Mouse (Mus musculus) limb, embryonic 13.5 days (tissue): ENCODE results near the gene Prune1. TPM values are rescaled to one million over a fixed set of nuclear protein-coding genes. Genes with fewer than 3 reads are reported as not detected.

Experiments used
- ATAC-seq: fragments of 200-750 bp; cut with Nextera tagmentation; 2 replicates; pipeline ENCODE4 v1.8.0; 2017; ENCODE audit warnings: low read depth, moderate number of reproducible peaks, moderate TSS enrichment; ENCODE audit not compliant: low FRiP score
- H3K27ac ChIP-seq: fragments of 300-500 bp; sonication (generic); 2 replicates; pipeline ENCODE4 v1.5.1; 2015; ENCODE audit warnings: inconsistent platforms, mild to moderate bottlenecking, moderate library complexity
- H3K27me3 ChIP-seq: fragments of 300-500 bp; sonication (generic); 2 replicates; pipeline ENCODE4 v1.6.1; 2015; ENCODE audit warnings: mild to moderate bottlenecking, inconsistent platforms
- H3K36me3 ChIP-seq: fragments of 300-500 bp; sonication (generic); 2 replicates; pipeline ENCODE4 v1.6.1; 2015; ENCODE audit warnings: inconsistent platforms, mild to moderate bottlenecking, moderate library complexity
- H3K4me1 ChIP-seq: fragments of 300-500 bp; sonication (generic); 2 replicates; pipeline ENCODE4 v1.6.1; 2015; ENCODE audit warnings: inconsistent platforms
- H3K4me2 ChIP-seq: fragments of 300-500 bp; sonication (generic); replicated peaks from 2 replicates; pipeline ENCODE4 v1.6.1; 2015; ENCODE audit warnings: inconsistent platforms, mild to moderate bottlenecking, moderate library complexity
- H3K4me3 ChIP-seq: fragments of 300-500 bp; sonication (generic); 2 replicates; pipeline ENCODE4 v1.5.1; 2015; ENCODE audit warnings: moderate library complexity, mild to moderate bottlenecking, inconsistent platforms
- H3K9ac ChIP-seq: fragments of 300-500 bp; sonication (generic); 2 replicates; pipeline ENCODE4 v1.6.1; 2015; ENCODE audit warnings: mild to moderate bottlenecking, inconsistent platforms
- H3K9me3 ChIP-seq: fragments of 300-500 bp; sonication (generic); 2 replicates; pipeline ENCODE4 v1.6.1; 2016; ENCODE audit warnings: inconsistent platforms
- WGBS: fragments of 180-500 bp; shearing (Covaris S2); methylation state at CpG from one replicate; pipeline ENCODE4 v1.1.7; 2015; 5-methylcytosine and 5-hydroxymethylcytosine counted together
- polyA plus RNA-seq: library from polyadenylated mRNA; unstranded; fragments of >200 nt; fragmentation: Nextera tagmentation; extraction: Ambion mirVana; gene quantifications from 2 replicates; pipeline ENCODE4 v1.2.1, GENCODE M21; 2015

Gene Prune1
- polyA plus RNA-seq, 1 experiment from 2014 or later: 26.9 TPM

DNA sequence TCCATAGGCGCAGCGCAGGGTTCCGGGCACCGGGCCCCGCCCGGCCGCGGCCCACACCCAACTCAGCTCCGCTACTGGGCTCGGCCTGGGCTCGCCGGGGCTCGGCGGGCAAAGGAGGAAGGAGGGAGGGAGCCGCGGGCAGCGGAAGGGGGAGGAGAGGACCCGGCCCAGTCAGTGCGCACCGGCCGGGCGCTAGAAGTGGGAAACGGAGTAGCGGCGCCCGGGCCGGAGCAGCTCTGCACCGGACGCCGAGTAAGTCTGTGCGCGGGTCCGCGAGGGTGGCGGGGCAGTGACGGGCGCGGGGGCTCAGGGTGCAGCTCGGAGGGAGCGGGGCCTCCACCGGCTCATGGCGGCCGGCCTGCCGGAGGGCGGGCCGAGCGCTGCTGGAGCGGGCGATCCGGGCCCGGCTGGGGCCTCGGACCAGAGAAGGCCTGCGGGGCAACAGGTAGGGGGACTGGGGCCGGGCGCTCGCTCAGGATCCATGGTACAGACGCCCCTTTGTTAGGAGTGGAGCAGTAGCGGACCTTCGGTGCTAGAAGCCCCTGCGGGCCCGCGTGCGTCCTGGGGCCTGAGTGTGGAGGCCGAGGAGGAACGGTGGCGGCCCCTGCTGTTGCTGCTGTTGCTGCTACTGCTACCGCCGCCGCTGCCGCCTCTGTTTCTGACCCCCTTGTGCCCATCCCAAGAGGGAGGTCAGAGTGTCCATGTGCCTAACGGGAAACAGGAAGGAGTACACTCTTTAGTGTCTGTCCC, 33.4 kb upstream of the Prune1 start:
- peak overlapping the region; percentile 99 for H3K9ac ChIP-seq

DNA sequence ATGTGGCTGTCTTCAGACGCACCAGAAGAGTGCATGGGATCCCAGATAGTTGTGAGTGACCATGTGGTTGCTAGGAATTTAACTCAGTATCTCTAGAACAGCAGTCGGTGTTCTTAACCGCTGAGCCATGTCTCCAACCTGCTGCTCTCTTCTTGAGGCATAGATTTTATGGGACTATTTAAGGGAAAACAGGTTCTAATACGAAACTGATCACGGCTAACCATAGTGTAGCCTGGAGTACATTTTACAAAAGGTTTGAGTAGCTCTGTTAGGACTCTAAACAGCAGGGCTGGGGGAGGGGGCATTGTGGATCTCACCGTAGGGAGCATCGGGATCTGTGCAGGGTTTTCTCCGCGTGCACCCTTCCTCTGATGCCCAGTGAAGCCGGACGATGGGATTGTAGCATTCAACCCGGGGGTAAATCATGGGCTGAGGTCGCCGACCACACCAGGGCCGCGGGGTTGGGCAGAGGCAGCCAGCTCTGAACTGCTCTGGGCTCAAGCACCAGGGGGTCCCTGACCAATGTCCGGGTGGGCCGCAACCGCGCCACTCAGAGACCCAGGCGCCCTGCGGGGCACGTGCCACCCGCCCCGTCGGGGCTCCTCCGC, 32.7 kb upstream of the Prune1 start, which contains the start of gene Cers2:
Gene Cers2 (plus strand): TSS at position 306 of the 608 bp plus-strand sequence.
- WGBS: 3% methylated on average over 27 of the region's 27 CpGs
- peak; percentile 17; the same call in 1 of the 2 replicates for ATAC-seq

More for the DNA sequence above, 33.4 kb upstream of the Prune1 start:
- Histone ChIP-seq H3K4me1 (peaks cover 33% of the 10 kb centered on the region), H3K9me3 (no peaks in the 10 kb centered on the region), H3K27me3 (no peaks in the 10 kb centered on the region), H3K4me3 (peak overlapping the region; percentile 82), H3K27ac (peak overlapping the region; percentile 94), H3K36me3 (peaks cover 15% of the 10 kb centered on the region), H3K4me2 (peak overlapping the region; percentile 87)
- peak; percentile 93 for ATAC-seq
- under 1% methylated on average over 69 of the region's 71 CpGs for WGBS

GRCm38 (mm10) chr3:95314075-95314474, 32.2 kb upstream of the Prune1 start:
- Histone ChIP-seq H3K9me3 (no peaks in the 10 kb centered on the region), H3K27ac (no peak overlapping the region), H3K4me2 (peak overlapping the region; percentile 87), H3K9ac (no peak overlapping the region), H3K4me3 (peak overlapping the region; percentile 82; the same call in 1 of the 2 replicates), H3K4me1 (peaks cover 31% of the 10 kb centered on the region), H3K27me3 (no peaks in the 10 kb centered on the region), H3K36me3 (peaks cover 7% of the 10 kb centered on the region; the same call in 1 of the 2 replicates)
- ATAC-seq: no peak
- 72% methylated on average over 6 of the region's 6 CpGs for WGBS

More for the DNA sequence above, 32.7 kb upstream of the Prune1 start, which contains the start of gene Cers2:
- Histone ChIP-seq H3K36me3 (peaks cover 9% of the 10 kb centered on the region; the same call in 1 of the 2 replicates), H3K4me3 (peak within 1 kb of the TSS; percentile 82), H3K4me1 (peaks cover 33% of the 10 kb centered on the region), H3K9ac (peak within 1 kb of the TSS; percentile 99), H3K27ac (peak within 1 kb of the TSS; percentile 94), H3K4me2 (peak within 1 kb of the TSS; percentile 87), H3K27me3 (no peaks in the 10 kb centered on the region), H3K9me3 (no peaks in the 10 kb centered on the region)

GRCm38 (mm10) chr3:95313476-95313875, 31.6 kb upstream of the Prune1 start:
- no peak overlapping the region for H3K4me2 ChIP-seq
- no peak for ATAC-seq
- no peak overlapping the region for H3K27ac ChIP-seq
- no peak overlapping the region for H3K9ac ChIP-seq
- H3K27me3 ChIP-seq: no peaks in the 10 kb centered on the region
- H3K4me3 ChIP-seq: no peak overlapping the region
- H3K4me1 ChIP-seq: peaks cover 25% of the 10 kb centered on the region
- no peaks in the 10 kb centered on the region for H3K9me3 ChIP-seq
- 0 out of 2 replicates have a peak, but pooled peaks cover 1% of the 10 kb centered on the region for H3K36me3 ChIP-seq
- 35% methylated on average over 7 of the region's 7 CpGs for whole genome bisulfite sequencing

DNA sequence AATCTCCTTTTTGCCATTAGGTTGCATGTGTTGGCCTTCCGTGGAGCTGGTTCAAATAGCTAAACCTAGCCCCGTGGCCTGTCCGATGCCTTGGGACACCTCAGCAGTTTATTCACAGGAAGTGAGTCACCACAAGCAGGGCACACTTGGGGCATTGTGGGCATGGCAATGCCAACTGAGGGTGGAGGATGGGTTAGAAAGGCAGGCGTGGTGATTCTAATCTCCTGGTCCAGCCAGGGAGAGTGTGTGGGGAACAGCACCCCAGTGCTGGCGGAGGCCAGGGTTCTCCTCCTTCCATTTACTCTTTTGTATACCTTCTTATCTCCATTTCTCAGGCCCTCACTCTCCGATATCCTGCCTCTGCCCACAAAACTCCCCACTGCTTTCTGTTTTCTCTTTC, 30.7 kb upstream of the Prune1 start:
- H3K4me2 ChIP-seq: no peak overlapping the region
- 79% methylated on average over 6 of the region's 6 CpGs for WGBS
- no peaks in the 10 kb centered on the region for H3K9me3 ChIP-seq
- H3K4me3 ChIP-seq: no peak overlapping the region
- no peaks in the 10 kb centered on the region for H3K27me3 ChIP-seq
- no peaks in the 10 kb centered on the region for H3K36me3 ChIP-seq
- 0 out of 2 replicates have a peak overlapping the region, but pooled peaks have one; percentile 1 for H3K9ac ChIP-seq
- no peak for ATAC-seq
- H3K4me1 ChIP-seq: peaks cover 18% of the 10 kb centered on the region
- no peak overlapping the region for H3K27ac ChIP-seq

DNA sequence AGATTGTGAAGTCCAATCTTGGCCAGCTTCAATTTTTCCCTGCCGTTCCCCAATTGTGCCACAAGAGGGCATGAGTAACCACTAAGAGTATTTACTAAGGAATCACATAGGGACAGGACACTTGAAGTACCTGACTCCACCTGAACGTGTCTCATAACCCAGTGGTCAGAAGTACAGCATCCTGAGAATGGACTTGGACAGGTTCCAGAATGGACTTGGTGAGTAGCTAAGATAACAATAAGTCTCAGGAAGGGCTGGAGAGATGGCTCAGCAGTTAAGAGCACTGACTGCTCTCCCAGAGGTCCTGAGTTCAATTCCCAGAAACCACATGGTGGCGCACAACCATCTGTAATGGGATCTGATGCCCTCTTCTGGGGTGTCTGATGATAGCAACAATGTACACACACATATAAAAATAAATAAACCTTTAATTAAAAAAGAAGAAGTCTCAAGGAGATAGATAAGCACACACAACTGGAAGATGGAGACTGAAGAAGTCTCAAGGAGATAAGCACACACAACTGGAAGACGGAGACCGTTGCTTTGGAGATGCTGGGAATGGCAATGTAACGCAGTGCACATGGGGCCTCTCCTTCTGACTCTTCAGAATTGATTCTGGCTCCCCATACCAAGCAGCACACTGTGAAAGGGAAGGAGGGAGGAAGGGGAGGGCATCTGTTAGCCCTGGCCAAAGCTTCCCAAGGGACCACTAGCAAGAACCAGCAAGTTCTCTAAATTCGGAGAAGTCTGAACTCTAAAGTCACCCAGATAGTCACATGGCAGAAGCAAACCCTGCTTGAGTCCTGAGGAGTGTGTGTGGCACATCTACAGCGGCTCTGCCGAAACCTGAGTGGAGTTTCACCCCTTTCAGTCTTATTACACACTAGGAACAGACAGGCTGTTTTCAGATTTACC, 29.3 kb upstream of the Prune1 start:
- no peak for ATAC-seq
- no peak overlapping the region for H3K4me2 ChIP-seq
- 65% methylated on average over 9 of the region's 9 CpGs for WGBS
- H3K4me1 ChIP-seq: peaks cover 6% of the 10 kb centered on the region
- no peaks in the 10 kb centered on the region for H3K27me3 ChIP-seq
- no peaks in the 10 kb centered on the region for H3K9me3 ChIP-seq
- no peak overlapping the region for H3K27ac ChIP-seq
- no peak overlapping the region for H3K4me3 ChIP-seq
- no peaks in the 10 kb centered on the region for H3K36me3 ChIP-seq
- no peak overlapping the region for H3K9ac ChIP-seq

GRCm38 (mm10) chr3:95310496-95310895, 28.6 kb upstream of the Prune1 start:
- H3K27me3 ChIP-seq: no peaks in the 10 kb centered on the region
- H3K4me3 ChIP-seq: no peak overlapping the region
- no peak overlapping the region for H3K9ac ChIP-seq
- H3K4me1 ChIP-seq: no peaks in the 10 kb centered on the region
- 69% methylated on average over 3 of the region's 3 CpGs for WGBS
- H3K36me3 ChIP-seq: no peaks in the 10 kb centered on the region
- H3K27ac ChIP-seq: no peak overlapping the region
- H3K4me2 ChIP-seq: no peak overlapping the region
- ATAC-seq: no peak
- H3K9me3 ChIP-seq: no peaks in the 10 kb centered on the region

DNA sequence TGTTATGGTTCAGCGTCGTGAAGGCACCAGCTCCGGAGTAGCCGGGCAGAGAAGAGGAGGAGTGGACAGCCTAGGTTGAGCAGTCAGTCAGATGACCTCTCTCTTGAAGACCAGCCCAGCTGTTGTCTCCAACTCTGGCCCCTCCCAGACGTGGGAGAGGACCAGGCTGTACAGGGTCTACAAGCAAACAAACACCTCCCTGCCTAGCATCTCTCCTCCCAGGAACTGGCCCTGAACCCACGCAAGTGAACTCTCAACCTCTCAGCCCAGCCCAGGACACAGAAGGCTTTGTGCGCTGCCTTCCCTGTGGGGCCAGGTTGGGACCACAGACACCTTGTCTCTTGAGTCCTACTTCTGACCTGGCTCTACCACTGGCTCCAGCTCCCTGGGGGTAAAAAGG, 25.2 kb upstream of the Prune1 start, which contains the start of gene Anxa9:
Gene Anxa9 (minus strand): TSS at position 77 of the 400 bp plus-strand sequence.
- 0 out of 2 replicates have a peak, but pooled peaks have one; percentile 46 for ATAC-seq
- no peak within 1 kb of the TSS for H3K27ac ChIP-seq
- H3K9me3 ChIP-seq: no peaks in the 10 kb centered on the region
- H3K4me1 ChIP-seq: no peaks in the 10 kb centered on the region
- H3K4me3 ChIP-seq: no peak within 1 kb of the TSS
- H3K9ac ChIP-seq: no peak within 1 kb of the TSS
- 61% methylated on average over 7 of the region's 7 CpGs for WGBS
- H3K36me3 ChIP-seq: no peaks in the 10 kb centered on the region
- no peaks in the 10 kb centered on the region for H3K27me3 ChIP-seq
- H3K4me2 ChIP-seq: no peak within 1 kb of the TSS

- no peaks in the 10 kb centered on the region for H3K27me3 ChIP-seq
- H3K27ac ChIP-seq: no peak overlapping the region
- 75% methylated on average over 4 of the region's 4 CpGs for WGBS
- H3K4me1 ChIP-seq: no peaks in the 10 kb centered on the region
- no peak overlapping the region for H3K9ac ChIP-seq
- no peak overlapping the region for H3K4me3 ChIP-seq
- no peak overlapping the region for H3K4me2 ChIP-seq
- H3K9me3 ChIP-seq: no peaks in the 10 kb centered on the region
- no peak for ATAC-seq
- H3K36me3 ChIP-seq: no peaks in the 10 kb centered on the region
Measured at GRCm38 (mm10) chr3:95306244-95306643, 24.4 kb upstream of the Prune1 start.

DNA sequence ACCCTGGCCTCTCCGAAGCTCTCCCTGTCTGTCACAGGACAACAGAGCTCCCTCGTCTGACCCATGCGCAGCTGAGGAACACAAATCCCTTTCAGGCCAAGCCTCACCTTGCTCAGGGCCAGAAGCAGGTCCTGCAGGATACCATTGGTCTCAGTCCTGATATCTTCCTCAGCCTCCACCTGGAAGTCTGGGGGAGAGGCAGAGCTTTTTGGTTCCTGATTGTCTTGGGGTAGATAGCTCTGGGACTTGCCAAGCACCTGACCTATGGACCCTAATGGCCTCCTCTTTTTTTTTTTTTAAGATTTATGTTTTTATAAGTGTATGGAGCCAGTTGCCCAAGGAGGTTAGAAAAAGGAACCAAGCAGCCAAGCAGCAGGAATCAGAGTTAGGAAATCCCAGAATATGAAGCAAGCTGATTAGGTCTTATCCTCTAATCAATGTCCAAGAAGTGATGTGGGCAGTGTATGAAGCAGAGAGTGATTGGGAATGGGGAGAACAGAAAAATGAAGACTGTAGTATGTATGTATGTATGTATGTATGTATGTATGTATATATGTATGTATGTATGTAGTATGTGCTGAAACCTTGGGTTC, 19.4 kb upstream of the Prune1 start:
- WGBS: 81% methylated on average over 3 of the region's 3 CpGs
- H3K27ac ChIP-seq: no peak overlapping the region
- H3K4me2 ChIP-seq: no peak overlapping the region
- ATAC-seq: no peak
- H3K4me1 ChIP-seq: peaks cover 2% of the 10 kb centered on the region; the same call in 1 of the 2 replicates
- peaks cover 16% of the 10 kb centered on the region for H3K36me3 ChIP-seq
- no peak overlapping the region for H3K9ac ChIP-seq
- H3K9me3 ChIP-seq: no peaks in the 10 kb centered on the region
- H3K27me3 ChIP-seq: no peaks in the 10 kb centered on the region
- H3K4me3 ChIP-seq: no peak overlapping the region

DNA sequence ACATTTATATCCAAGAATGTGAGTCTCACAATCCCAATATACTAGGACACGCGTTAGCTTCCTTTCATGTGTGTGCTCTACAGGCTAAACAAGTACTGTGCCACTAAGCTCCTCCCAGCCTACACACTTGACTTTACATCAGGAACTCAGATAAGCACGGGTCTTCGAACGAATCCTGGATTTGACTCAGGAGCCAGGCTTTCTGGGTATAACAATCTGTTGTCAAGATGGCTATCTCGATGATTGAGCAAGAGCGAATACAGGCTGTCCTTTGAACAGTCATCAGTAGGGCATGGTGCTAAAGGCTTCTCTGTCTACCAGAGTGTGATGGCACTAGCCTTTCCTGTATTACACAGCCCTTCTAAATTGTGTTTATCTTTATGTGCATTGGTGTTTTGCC, 16.1 kb upstream of the Prune1 start:
- no peaks in the 10 kb centered on the region for H3K27me3 ChIP-seq
- H3K9ac ChIP-seq: no peak overlapping the region
- peaks cover 41% of the 10 kb centered on the region for H3K36me3 ChIP-seq
- H3K4me3 ChIP-seq: no peak overlapping the region
- H3K27ac ChIP-seq: no peak overlapping the region
- WGBS: 90% methylated on average over 7 of the region's 7 CpGs
- H3K4me2 ChIP-seq: no peak overlapping the region
- no peak for ATAC-seq
- no peaks in the 10 kb centered on the region for H3K9me3 ChIP-seq
- H3K4me1 ChIP-seq: peaks cover 10% of the 10 kb centered on the region; the same call in 1 of the 2 replicates
